Mouse (Mus musculus): ENCODE measurements around the gene Htatip2.

DNA sequence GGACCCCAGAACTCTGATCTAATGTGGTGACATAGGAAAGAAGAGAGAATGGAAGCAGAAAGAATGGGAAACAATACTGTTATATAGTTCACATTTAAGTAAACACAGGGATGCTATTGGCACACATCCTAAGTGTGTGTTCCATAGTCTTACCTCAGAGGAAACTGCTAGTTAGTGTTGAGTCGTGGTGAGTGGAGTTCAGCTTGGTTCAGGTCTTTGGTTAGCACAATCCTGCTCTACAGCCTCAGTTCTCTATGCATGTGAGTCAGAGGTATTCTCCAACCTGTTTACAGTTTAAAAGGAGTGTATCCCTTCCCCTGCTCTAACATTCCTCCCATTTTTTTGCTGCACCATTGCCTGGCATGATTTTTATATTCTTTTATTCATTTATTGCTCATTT lies 38.3 kb downstream of the Htatip2 start:
- no peak for TF ChIP-seq CTCF (IDR thresholded peaks at IDR 0.05)
- no peak for TF ChIP-seq POLR2A (IDR thresholded peaks at IDR 0.05; ENCODE audit: insufficient read depth, low read depth, low read length)
- TF ChIP-seq EP300 (IDR thresholded peaks at IDR 0.05; ENCODE audit: insufficient read depth, low read depth, low read length): no peak

Measured in heart, adult 2 months (tissue).